Mouse (Mus musculus) liver, embryonic 13.5 days (tissue): Measurements from ENCODE around the gene Ubxn1. TPM values are rescaled to one million over a fixed set of nuclear protein-coding genes. Genes with fewer than 3 reads are reported as not detected.
"Not testable (repeated sequence)": the region's sequence is repeated elsewhere in the genome, so short reads cannot be mapped to it uniquely, and the experiment has no call there.

Experiments used
- ATAC-seq: fragments of 200-750 bp; cut with Nextera tagmentation; 2 replicates; pipeline ENCODE4 v1.8.0; 2017; ENCODE audit warnings: low read depth, mild to moderate bottlenecking, moderate number of reproducible peaks, moderate library complexity
- DNase-seq: peaks from one replicate; pipeline ENCODE4 v3.0.0; 2022
- H3K27ac ChIP-seq: fragments of 300-500 bp; sonication (generic); 2 replicates; pipeline ENCODE4 v1.5.1; 2015; ENCODE audit warnings: moderate library complexity, mild to moderate bottlenecking, inconsistent platforms
- H3K27me3 ChIP-seq: fragments of 300-500 bp; sonication (generic); 2 replicates; pipeline ENCODE4 v1.6.1; 2015; ENCODE audit warnings: mild to moderate bottlenecking, inconsistent platforms
- H3K36me3 ChIP-seq: fragments of 300-500 bp; sonication (generic); 2 replicates; pipeline ENCODE4 v1.6.1; 2015; ENCODE audit warnings: mild to moderate bottlenecking, inconsistent platforms
- H3K4me1 ChIP-seq: fragments of 300-500 bp; sonication (generic); replicated peaks from 2 replicates; pipeline ENCODE4 v1.6.1; 2015; ENCODE audit warnings: inconsistent platforms
- H3K4me2 ChIP-seq: fragments of 300-500 bp; sonication (generic); 2 replicates; pipeline ENCODE4 v1.6.1; 2015; ENCODE audit warnings: inconsistent platforms, mild to moderate bottlenecking, moderate library complexity
- H3K4me3 ChIP-seq: fragments of 300-500 bp; sonication (generic); replicated peaks from 2 replicates; pipeline ENCODE4 v1.5.1; 2015; ENCODE audit warnings: mild to moderate bottlenecking, inconsistent platforms
- H3K9ac ChIP-seq: fragments of 300-500 bp; sonication (generic); 2 replicates; pipeline ENCODE4 v1.6.1; 2015; ENCODE audit warnings: mild to moderate bottlenecking, inconsistent platforms
- H3K9me3 ChIP-seq: fragments of 300-500 bp; sonication (generic); replicated peaks from 2 replicates; pipeline ENCODE4 v1.6.1; 2016; ENCODE audit warnings: inconsistent platforms
- WGBS: fragments of 180-500 bp; shearing (Covaris S2); methylation state at CpG from one replicate; pipeline ENCODE4 v1.1.7; 2015; ENCODE audit not compliant: insufficient replicate concordance; 5-methylcytosine and 5-hydroxymethylcytosine counted together
- polyA plus RNA-seq: library from polyadenylated mRNA; unstranded; fragments of >200 nt; fragmentation: Nextera tagmentation; extraction: Ambion mirVana; gene quantifications from 2 replicates; pipeline ENCODE4 v1.2.1, GENCODE M21; 2015

Gene Ubxn1
- polyA plus RNA-seq, 1 experiment from 2014 or later = 112 TPM

DNA sequence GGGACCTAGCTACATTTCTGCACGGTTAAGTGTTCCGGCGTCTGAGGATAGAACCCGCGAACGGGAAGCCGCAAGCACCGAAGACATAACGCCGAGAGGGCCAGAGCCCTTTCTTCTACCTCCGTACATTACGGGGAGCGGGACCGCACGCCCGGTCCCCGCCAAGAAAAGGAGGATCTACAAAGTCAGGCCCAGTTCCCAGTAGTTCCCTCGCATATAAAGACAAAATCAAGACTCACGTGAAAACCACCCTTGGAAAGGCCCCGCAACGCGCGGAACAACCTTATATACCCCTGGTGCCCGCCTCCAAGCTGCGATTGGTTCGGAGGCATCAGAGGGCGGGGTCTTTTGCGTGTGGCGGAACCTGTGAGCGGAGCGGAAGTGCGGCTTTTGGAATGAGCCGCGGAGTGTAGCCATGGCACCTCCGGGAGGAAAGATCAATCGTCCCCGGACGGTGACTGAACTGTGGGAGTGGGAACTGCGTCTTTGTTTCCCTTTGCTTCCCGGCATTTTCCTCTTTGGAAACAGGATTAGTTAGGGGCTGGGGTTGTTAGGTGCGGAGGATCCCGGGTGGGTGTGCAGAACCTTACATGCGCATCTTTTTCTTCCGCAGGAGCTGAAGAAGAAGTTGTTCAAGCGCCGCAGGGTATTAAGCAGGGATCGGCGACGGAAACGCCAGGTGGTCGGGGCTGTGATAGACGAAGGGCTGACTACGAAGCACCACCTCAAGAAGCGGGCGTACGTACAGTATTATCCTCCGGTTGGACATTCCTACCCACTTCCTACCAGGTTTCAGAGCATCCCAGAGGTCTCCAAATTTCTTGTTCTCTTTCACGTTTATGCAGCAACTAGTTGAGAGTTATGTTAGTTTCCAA is 17.5 kb downstream of the Ubxn1 start, which contains the start of the genes 1810009A15Rik and Gm49416:
TSS of gene 1810009A15Rik (plus strand) at position 343 of the 875 bp plus-strand sequence.
TSS of gene Gm49416 (plus strand) at position 416 of the 875 bp plus-strand sequence.
- DNase-seq (peak; percentile 94), ATAC-seq (peak; percentile 91)
- H3K9ac ChIP-seq = peak within 1 kb of the TSS; percentile 85
- H3K36me3 ChIP-seq = peaks cover 19% of the 10 kb centered on the region
- H3K27me3 ChIP-seq = no peaks in the 10 kb centered on the region
- H3K27ac ChIP-seq = peak within 1 kb of the TSS; percentile 89
- H3K9me3 ChIP-seq = no peaks in the 10 kb centered on the region
- WGBS = under 1% methylated on average over 58 of the region's 58 CpGs
- peak within 1 kb of the TSS; percentile 84 for H3K4me2 ChIP-seq
- peaks cover 53% of the 10 kb centered on the region for H3K4me1 ChIP-seq
- peak within 1 kb of the TSS; percentile 73 for H3K4me3 ChIP-seq

GRCm38 (mm10) chr19:8892829-8893766 is 21.8 kb downstream of the Ubxn1 start, which contains the start of gene Ints5:
Gene Ints5 (plus strand): TSS chr19:8893005.
- H3K9me3 ChIP-seq = no peaks in the 10 kb centered on the region
- peak; percentile 77 for DNase-seq
- H3K4me3 ChIP-seq = peak within 1 kb of the TSS; percentile 91
- peak within 1 kb of the TSS; percentile 94 for H3K27ac ChIP-seq
- no peaks in the 10 kb centered on the region for H3K27me3 ChIP-seq
- ATAC-seq = peak; percentile 56
- peak within 1 kb of the TSS; percentile 96 for H3K9ac ChIP-seq
- WGBS = 1% methylated on average over 54 of the region's 54 CpGs
- peaks cover 45% of the 10 kb centered on the region for H3K36me3 ChIP-seq
- H3K4me1 ChIP-seq = peaks cover 69% of the 10 kb centered on the region
- H3K4me2 ChIP-seq = peak within 1 kb of the TSS; percentile 80

GRCm38 (mm10) chr19:8895397-8895960 is 24.2 kb downstream of the Ubxn1 start:
- no peak for DNase-seq
- Histone ChIP-seq H3K27me3 (no peaks in the 10 kb centered on the region), H3K4me2 (no peak overlapping the region), H3K36me3 (peaks cover 39% of the 10 kb centered on the region), H3K9me3 (no peaks in the 10 kb centered on the region), H3K9ac (peak overlapping the region; percentile 16; the same call in 1 of the 2 replicates), H3K4me3 (no peak overlapping the region; the same call in 1 of the 2 replicates), H3K27ac (peak overlapping the region; percentile 91; the same call in 1 of the 2 replicates), H3K4me1 (peaks cover 74% of the 10 kb centered on the region)
- 86% methylated on average over 9 of the region's 9 CpGs for WGBS
- no peak for ATAC-seq

GRCm38 (mm10) chr19:8896231-8896630 is 24.9 kb downstream of the Ubxn1 start:
- H3K4me3 ChIP-seq, H3K9me3 ChIP-seq, H3K27me3 ChIP-seq, DNase-seq, ATAC-seq: not testable (repeated sequence)
- H3K4me1 ChIP-seq = peaks cover 74% of the 10 kb centered on the region
- peaks cover 35% of the 10 kb centered on the region for H3K36me3 ChIP-seq
- 70% methylated on average over 5 of the region's 5 CpGs for WGBS
- peak overlapping the region; percentile 91 for H3K27ac ChIP-seq
- peak overlapping the region; percentile 74 for H3K9ac ChIP-seq
- H3K4me2 ChIP-seq = peak overlapping the region; percentile 78; the same call in 1 of the 2 replicates

DNA sequence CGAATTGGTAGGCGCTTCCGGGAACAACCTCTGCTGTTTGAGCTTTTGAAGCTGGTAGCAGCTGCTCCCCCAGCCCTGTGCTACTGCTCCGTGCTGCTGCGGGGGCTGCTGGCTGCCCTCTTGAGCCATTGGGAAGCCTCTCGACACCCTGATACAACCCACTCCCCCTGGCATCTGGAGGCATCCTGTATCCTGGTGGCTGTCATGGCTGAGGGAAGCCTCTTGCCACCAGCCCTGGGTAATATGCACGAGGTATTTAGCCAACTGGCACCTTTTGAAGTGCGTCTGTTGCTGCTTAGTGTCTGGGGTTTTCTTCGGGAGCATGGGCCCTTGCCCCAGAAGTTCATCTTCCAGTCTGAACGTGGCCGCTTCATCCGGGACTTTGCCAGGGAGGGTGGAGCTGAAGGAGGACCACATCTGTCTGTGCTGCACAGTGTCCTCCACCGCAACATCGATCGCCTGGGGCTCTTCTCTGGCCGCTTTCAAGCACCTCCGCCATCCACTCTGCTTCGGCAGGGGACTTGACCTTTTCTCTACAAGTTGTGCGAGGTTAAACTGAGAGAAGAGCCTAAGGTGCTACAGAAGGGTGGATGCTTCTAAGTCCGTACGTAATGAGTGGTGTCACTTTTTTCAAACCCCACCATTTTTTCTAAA is 26.0 kb downstream of the Ubxn1 start:
- Histone ChIP-seq H3K4me2 (peak overlapping the region; percentile 78), H3K4me1 (peaks cover 70% of the 10 kb centered on the region), H3K36me3 (peaks cover 41% of the 10 kb centered on the region), H3K9ac (peak overlapping the region; percentile 74), H3K27ac (peak overlapping the region; percentile 91), H3K4me3 (peak overlapping the region; percentile 93)
- DNase-seq, H3K9me3 ChIP-seq, H3K27me3 ChIP-seq: not testable (repeated sequence)
- 37% methylated on average over 21 of the region's 21 CpGs for WGBS
- peak; percentile 32 for ATAC-seq

GRCm38 (mm10) chr19:8897865-8898495 is 26.7 kb downstream of the Ubxn1 start, which contains the start of gene Ganab:
Gene Ganab (plus strand): TSS chr19:8898071.
- Histone ChIP-seq H3K4me1 (peaks cover 66% of the 10 kb centered on the region), H3K27ac (peak within 1 kb of the TSS; percentile 91), H3K4me3 (peak within 1 kb of the TSS; percentile 93), H3K36me3 (peaks cover 46% of the 10 kb centered on the region), H3K27me3 (no peaks in the 10 kb centered on the region), H3K9ac (peak within 1 kb of the TSS; percentile 97), H3K9me3 (no peaks in the 10 kb centered on the region), H3K4me2 (peak within 1 kb of the TSS; percentile 88)
- ATAC-seq (peak; percentile 97), DNase-seq (peak; percentile 96)
- under 1% methylated on average over 53 of the region's 53 CpGs for WGBS

DNA sequence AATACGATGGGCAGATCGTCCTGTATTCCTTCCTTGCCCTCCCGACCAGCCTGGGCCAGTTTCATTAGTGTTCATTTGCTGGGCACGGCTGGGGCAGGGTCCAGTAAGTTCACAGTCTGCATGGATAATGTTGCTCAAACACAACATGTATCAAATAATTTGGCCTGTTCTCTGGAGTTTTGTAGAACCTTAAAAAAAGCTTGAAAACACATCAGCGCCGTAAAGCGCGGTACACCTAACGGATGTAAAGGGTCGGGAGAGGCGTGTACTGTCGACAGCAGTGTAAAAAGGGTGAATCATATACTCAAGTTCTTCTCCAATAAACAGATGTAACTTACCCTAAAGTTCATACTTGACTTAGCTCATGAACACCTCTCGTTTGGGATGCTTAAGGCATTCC is 27.3 kb downstream of the Ubxn1 start:
- Histone ChIP-seq H3K36me3 (peaks cover 52% of the 10 kb centered on the region), H3K27ac (peak overlapping the region; percentile 91), H3K4me2 (peak overlapping the region; percentile 88), H3K9me3 (no peaks in the 10 kb centered on the region), H3K4me3 (peak overlapping the region; percentile 93), H3K27me3 (no peaks in the 10 kb centered on the region), H3K4me1 (peaks cover 64% of the 10 kb centered on the region), H3K9ac (peak overlapping the region; percentile 97)
- no peak for ATAC-seq
- DNase-seq = no peak
- WGBS = 2% methylated on average over 13 of the region's 13 CpGs

DNA sequence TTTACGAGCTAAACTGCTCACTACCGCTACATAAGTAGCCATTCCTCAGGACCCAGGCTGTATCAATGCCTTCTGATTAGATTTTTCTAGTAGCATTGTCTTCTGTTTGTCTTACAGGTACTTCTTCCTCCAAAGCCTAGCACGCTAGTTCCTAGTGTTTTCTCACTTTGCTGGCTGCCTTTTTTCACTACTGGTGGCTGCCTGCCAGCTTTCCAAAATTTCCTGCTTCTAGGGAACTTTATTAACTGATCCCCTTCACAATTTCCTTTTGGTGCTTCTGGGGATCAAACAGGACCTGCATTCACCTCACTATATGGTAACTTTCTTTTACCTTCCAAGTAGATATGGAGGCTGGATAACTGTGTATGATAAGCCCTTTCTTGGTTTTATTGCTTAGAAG is 27.8 kb downstream of the Ubxn1 start:
- H3K27me3 ChIP-seq = no peaks in the 10 kb centered on the region
- H3K36me3 ChIP-seq = peaks cover 57% of the 10 kb centered on the region
- peak overlapping the region; percentile 93 for H3K4me3 ChIP-seq
- H3K27ac ChIP-seq = peak overlapping the region; percentile 91
- 39% methylated on average over 3 of the region's 3 CpGs for WGBS
- no peaks in the 10 kb centered on the region for H3K9me3 ChIP-seq
- DNase-seq (no peak), ATAC-seq (no peak)
- H3K4me1 ChIP-seq = peaks cover 59% of the 10 kb centered on the region
- H3K4me2 ChIP-seq = peak overlapping the region; percentile 88
- H3K9ac ChIP-seq = peak overlapping the region; percentile 97

DNA sequence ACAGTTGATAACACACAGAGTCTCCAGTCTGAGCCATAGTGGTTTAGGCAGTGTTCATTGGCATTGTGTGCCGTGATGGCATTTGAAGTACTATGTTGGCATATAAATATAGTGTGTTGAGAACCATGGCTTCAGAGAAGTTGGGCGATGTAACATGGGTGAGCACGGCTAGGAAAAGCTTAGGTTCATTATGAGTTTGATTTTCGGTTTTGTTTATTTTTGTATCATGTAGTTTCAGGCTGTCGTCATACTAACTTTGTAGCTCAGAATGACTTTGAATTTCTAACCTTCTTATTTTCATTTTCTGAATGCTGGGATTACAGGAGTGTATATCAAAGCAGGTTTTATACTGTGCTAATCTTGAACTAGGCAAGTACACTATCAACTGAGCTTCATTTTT is 32.1 kb downstream of the Ubxn1 start:
- Histone ChIP-seq H3K4me3 (no peak overlapping the region), H3K27ac (no peak overlapping the region), H3K9me3 (no peaks in the 10 kb centered on the region), H3K36me3 (peaks cover 72% of the 10 kb centered on the region), H3K9ac (no peak overlapping the region), H3K4me1 (peaks cover 31% of the 10 kb centered on the region), H3K4me2 (no peak overlapping the region), H3K27me3 (no peaks in the 10 kb centered on the region)
- DNase-seq (no peak), ATAC-seq (no peak)
- 92% methylated on average over 5 of the region's 5 CpGs for WGBS

- H3K4me2 ChIP-seq = no peak overlapping the region
- 85% methylated on average over 6 of the region's 6 CpGs for WGBS
- no peaks in the 10 kb centered on the region for H3K27me3 ChIP-seq
- no peak overlapping the region for H3K4me3 ChIP-seq
- H3K36me3 ChIP-seq = peaks cover 98% of the 10 kb centered on the region
- H3K9me3 ChIP-seq = no peaks in the 10 kb centered on the region
- H3K9ac ChIP-seq = no peak overlapping the region
- no peak overlapping the region for H3K27ac ChIP-seq
- H3K4me1 ChIP-seq = no peaks in the 10 kb centered on the region
- DNase-seq (no peak), ATAC-seq (no peak)
Measured at GRCm38 (mm10) chr19:8908531-8908930, 37.2 kb downstream of the Ubxn1 start.
